Mouse (Mus musculus): ENCODE measurements at regions not wholly inside any gene's neighbourhood (a gene's known extent, or its start where the extent isn't known, plus 50 kb on each side); places are given as distances from the start of the nearest gene placed in this dataset.

DNA sequence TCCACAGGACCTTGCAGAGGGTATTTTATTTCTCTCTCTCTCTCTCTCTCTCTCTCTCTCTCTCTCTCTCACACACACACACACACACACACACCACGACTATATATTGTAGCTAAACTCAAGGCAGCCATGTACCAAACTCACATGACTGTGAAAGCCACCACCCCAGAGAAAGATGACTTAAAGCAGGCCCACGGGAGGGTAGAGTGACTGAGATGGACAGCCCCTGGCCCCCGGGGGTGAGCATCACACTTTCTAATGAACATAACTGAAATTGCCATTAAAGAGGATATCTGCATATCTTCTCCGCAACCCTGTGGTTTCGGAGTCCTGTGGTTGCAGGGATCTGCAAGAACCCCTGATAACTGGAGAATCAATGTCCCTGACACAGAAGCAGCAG lies 197.1 kb upstream of the Spdye4c start:
- DNase-seq (ENCODE audit: low spot score in 2 of 2) = no peak

- no peak for DNase-seq (ENCODE audit: low spot score in 2 of 2)
Observed at GRCm38 (mm10) chr2:128395308-128396007, 195.6 kb upstream of the Spdye4c start.

- DNase-seq (ENCODE audit: low spot score in 2 of 2) = peak; percentile 86 to 97
Observed at GRCm38 (mm10) chr2:128396008-128396346, 195.0 kb upstream of the Spdye4c start.

- DNase-seq (ENCODE audit: low spot score in 2 of 2) = no peak
Observed at GRCm38 (mm10) chr2:128401359-128401758, 189.7 kb upstream of the Spdye4c start.

DNA sequence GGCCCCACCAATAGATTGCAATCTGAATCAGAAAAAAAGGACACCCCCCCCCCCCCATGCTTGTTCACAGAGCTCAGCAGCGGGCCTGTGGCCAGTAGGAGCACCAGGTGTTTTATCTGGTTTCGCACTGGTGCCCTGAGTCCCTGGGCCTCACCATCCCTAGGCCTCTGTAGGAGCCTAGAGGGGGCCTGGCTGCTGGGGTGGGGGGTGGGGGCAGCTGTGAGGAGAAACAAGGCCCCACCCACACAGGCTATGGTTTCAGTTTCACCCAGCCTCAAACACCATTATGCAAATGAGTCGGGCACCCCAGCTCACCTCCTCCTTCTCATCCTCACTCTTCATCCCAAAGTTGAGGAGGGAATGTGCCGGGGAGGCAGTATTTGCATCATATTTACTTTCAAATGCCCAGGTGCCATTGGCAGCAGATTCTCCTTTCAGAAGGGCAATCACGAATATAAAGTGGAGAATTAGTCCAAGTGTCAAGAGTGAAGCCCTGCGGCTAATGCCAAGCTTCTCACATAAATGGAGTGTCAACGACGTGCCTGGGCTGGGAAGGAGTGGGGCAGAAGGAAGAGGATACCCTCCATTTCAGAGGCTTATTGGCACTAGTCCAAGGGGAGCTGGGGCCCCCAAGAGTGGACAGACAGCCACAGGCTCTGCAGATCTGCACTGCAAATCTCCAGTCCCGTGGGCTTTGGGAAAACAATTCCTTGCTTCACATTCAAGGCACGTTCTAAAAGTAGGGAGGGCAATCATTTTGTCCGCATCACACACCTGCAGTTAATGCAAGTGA lies 187.7 kb upstream of the Spdye4c start:
- DNase-seq (ENCODE audit: low spot score in 2 of 2) = no peak

- no peak for DNase-seq (ENCODE audit: low spot score in 2 of 2)
Observed at GRCm38 (mm10) chr2:128404405-128404804, 186.6 kb upstream of the Spdye4c start.

DNA sequence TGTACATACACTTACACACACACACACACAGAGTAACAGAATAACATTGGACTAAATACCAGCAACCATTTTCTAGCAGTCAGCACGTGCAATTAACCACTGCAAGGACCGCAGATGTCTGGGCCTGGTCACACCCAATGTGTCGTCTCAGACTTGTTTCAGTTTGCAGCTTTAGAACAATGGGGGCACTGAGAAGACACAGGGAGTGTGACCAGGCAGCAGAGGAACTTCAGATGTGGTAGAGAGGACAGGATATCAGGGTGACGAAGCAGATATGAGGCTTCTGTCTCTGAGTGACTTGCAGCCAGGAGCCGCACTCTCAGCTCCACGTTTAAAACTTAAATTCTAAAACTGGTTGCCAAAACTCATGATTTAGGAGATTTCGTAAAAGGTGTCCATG lies 183.9 kb upstream of the Spdye4c start:
- DNase-seq (ENCODE audit: low spot score in 2 of 2) = no peak

DNA sequence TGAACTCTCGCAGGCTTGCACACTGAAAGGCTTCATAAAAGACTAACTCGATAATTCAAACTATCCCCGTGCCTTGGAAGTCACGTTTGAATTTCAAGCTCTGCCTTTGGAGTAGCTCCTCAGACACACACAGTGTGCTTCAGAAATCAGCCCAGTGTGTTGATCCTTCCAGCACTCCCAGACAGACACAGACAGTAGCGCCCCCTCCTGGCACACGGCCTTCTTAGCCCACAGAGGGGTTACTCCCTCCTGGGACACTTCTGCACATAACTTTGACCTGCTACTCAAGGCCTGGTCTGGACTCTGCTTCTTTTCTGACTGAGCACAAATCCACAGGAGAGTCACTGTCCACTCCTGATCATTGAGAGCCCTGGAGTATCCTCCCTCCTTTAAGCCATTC lies 182.3 kb upstream of the Spdye4c start:
- DNase-seq (ENCODE audit: low spot score in 2 of 2) = no peak

GRCm38 (mm10) chr2:128412352-128412751 lies 178.7 kb upstream of the Spdye4c start:
- DNase-seq (ENCODE audit: low spot score in 2 of 2) = peak in 1 of 2 experiments; percentile 31

GRCm38 (mm10) chr2:128412974-128413373 lies 178.0 kb upstream of the Spdye4c start:
- DNase-seq (ENCODE audit: low spot score in 2 of 2) = no peak

- DNase-seq (ENCODE audit: low spot score in 2 of 2) = no peak
Observed at GRCm38 (mm10) chr2:128414588-128415240, 176.3 kb upstream of the Spdye4c start.

GRCm38 (mm10) chr2:128416416-128416815 lies 174.6 kb upstream of the Spdye4c start:
- DNase-seq (ENCODE audit: low spot score in 2 of 2) = peak in 1 of 2 experiments; percentile 22

DNA sequence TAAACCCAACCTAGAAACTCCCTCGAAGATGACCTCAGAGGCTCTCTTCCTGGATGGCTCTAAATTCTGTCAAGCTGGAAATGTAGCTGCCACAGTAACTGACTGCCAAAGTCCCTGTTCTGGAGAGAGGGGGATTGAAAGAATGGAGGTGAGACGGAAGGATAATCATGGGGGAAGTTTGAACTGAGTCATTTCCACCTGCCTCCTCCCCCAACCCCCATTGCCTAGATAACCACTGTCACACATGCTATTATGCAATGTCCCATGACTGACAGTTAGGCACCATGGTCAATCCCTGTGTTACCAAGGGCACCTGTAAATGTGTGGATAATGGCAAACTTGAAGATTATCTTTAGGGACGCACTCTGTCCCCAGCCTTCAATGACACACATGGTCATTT lies 172.0 kb upstream of the Spdye4c start:
- DNase-seq (ENCODE audit: low spot score in 2 of 2) = no peak

DNA sequence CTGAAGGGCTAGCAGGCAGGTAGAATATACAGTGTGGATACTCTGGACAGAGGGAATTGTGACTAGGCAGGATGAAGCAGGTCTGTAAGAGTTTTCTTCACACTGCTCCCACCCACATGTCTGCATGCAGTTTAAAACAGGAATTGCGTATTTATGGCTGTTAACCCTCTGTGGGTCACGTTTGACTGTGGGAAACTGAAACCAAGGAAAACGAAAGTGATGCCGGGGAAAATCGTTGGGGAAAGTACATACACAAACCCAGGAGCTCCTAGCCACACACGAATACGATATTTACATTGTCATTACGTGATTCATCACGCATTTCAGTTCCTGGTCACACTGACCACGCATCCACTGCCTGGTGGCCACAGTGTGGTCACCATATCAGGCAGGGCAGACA lies 170.6 kb upstream of the Spdye4c start:
- no peak for DNase-seq (ENCODE audit: low spot score in 2 of 2)

DNA sequence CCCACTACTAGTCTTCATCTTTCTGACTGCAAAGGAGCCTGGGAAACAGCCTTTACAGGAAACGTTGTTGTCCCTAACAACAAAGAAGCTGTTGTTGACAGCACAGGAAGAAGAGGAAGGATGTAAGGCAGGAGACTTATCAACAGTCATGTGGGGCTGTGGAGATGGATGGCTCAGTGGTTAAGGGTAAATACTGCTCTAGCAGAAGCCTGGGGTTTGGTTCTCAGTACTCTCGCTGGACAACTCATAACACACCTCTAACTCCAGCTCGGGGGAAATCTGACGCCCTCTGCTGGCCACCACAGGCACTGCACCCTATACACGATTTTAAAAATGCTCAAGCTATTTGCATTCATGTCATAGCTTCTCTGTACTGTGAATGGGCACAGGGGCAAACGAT lies 168.3 kb upstream of the Spdye4c start:
- no peak for DNase-seq (ENCODE audit: low spot score in 2 of 2)

DNA sequence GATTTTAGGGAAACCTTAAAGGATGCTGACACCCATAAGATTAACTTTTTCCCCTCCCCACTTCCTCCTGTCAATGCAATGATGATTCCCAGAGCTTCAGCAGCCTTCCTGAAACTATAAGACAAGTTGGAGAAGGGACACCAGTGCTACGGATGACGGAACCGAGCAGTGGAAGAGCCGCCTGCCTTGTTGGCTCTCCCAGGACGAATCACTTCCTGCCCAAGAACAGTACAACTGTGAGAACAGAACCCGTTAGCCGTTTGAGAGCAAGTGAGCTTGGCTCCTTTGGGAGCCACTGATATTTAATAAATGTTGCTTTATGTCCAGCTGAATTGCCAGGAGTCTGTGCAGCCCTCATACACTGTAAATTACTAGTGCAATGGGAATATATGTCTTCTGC lies 166.8 kb upstream of the Spdye4c start:
- DNase-seq (ENCODE audit: low spot score in 2 of 2) = no peak

DNA sequence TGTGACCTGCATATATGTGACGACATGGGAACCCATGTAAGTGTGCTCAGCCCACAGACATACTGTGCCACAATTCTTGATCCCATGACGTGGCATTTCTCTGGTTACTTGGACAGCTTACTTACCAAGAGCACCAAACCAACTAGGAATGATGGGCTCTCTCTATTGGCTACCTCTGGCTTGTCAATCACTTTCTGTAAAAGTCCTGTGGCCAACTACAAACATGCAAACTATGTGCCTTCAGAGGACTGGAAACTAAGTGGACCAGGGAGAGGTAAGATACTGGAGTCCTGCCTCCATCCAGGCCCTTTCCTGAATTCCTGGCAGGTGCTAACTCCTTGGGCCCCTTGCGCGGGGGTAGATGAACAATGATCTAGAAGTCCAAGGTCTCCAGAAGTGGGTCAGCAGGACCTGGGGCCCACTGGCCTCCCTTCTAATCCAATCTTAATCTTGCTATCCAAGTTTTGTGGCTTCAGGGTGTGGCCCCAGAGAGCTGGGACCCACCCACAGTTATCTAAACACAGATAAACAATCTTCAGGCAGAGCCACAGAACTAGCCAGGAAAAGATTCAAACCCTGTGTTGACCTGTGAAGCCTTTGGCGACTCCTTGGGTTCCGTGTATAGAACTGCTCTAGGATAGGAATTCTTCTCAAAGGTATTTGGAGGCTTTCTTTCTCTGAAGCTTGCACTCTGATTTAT lies 163.7 kb upstream of the Spdye4c start:
- DNase-seq (ENCODE audit: low spot score in 2 of 2) = no peak

DNA sequence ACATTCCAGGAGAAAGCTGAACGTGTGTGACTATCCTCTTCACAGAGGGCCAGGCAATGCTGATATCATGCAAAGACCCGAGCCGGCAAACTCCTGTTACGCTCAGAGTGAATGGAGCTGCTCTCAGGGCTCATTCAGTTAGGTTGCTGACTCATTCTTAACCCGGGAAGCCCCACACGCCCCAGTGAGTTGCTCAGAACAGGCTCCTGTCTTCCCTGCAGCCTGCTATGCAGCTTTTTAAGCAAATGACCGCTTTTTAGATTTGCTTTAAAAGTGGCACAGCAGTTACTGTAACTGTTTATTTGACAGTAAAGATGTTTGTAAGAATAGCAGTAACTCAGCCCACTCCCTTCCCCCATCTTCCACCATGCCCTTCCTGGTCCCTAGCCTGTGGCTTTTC lies 162.9 kb upstream of the Spdye4c start:
- peak in 1 of 2 experiments; percentile 34 for DNase-seq (ENCODE audit: low spot score in 2 of 2)

DNA sequence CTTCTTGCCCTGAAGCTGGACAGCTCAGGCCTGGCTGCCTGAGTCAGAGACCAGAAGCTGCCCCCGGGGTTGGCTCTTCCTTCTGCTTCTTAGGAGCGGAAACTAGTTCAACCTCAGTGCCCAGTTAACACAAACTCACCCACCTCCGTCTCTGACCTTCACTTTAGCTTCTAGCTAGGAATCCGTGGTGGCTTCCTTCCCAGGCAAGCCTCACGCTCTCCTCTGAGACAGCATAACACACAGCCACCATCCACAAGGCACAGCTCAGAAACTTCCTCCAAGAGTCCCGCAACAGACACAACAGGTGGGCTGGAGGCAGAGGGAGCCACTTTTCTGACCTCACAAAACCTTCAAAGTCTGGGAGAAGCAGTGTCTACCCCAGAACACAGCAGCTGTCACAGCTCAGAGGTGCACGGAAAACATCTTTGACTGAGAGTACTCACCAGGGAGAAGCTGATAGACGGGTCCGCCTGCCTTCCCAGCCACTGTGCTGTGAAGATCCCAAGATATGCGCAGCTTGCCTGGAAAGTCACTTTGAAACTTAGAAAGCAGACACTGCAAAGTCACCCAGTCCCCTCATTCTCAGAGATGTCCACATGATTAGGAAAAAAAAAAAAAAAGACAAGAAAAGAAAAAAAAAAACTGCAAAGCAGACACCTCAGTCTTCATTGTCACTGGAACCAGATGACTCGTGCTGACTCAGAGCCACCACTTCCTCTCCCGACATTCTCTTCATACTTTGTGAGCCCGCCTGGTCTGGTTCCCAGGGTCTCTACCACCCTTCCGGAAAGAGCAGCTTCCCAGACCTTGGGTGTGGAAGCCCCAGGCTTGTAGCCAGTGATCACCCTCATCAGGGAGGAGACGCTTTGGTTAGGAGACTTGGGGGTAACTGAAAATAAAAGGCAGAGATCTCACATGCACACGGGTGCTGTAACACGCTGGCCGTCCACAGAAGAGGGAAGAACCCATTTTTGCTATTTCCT lies 162.1 kb upstream of the Spdye4c start:
- peak; percentile 28 to 42 for DNase-seq (ENCODE audit: low spot score in 2 of 2)

DNA sequence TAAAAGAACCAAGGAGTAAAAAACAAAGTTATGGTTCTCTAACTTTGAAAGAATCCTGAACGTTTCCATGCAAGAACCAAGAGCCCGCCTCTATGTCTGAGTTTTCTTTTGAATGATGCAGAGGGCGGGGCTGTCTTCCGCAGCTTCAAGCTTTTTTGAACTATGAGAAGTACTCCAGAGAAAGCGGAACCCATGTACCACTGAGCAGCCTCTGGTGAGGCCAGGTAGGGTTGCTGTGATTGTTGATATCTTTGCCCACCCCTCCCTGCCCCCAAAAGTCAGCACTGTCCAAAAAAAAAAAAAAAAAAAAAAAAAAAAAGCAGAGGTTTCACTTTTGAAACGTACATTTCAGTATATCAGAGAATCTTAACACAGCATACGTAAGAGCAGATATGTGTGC lies 161.2 kb upstream of the Spdye4c start:
- DNase-seq (ENCODE audit: low spot score in 2 of 2) = no peak

DNA sequence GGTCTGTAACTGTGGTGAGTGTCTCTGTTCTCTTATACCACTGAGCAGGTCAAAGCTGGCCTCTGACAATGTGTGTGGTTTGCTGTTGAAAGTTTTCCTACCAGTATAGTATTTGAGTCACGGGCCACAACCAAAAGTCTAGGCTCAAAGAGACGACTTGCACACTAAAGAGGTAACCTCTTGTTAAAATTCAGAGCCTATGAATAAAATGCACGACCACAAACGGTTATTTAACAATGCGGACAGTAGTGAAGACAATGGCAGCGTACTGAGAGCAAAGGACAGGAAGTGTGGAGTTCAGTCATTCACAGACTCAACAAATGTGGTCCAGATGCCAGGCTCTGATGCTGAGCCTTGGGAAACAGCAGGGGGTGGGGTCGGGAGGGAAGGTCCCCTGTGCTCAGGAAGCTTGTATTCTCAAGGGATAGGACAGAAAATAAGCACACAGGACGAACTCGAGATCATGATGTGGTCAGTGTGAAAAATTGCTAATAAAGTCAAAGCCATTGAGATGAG lies 160.2 kb upstream of the Spdye4c start:
- DNase-seq (ENCODE audit: low spot score in 2 of 2) = no peak
